Mouse (Mus musculus) heart, embryonic 10.5 days (tissue): ENCODE measurements around the gene Sfi1. TPM values are rescaled to one million over a fixed set of nuclear protein-coding genes. Genes with fewer than 3 reads are reported as not detected.
"Not testable (repeated sequence)": the region's sequence is repeated elsewhere in the genome, so short reads cannot be mapped to it uniquely, and the experiment has no call there.

Experiments used
- DNase-seq: peaks from one replicate; pipeline ENCODE4 v3.0.0-alpha.2; 2017; ENCODE audit warnings: low spot score
- H3K27ac ChIP-seq: fragments of 300-500 bp; sonication (generic); 2 replicates; pipeline ENCODE4 v1.5.1; 2016; ENCODE audit warnings: mild to moderate bottlenecking
- H3K27me3 ChIP-seq: fragments of 300-500 bp; sonication (generic); 2 replicates; pipeline ENCODE4 v1.6.1; 2016; ENCODE audit warnings: mild to moderate bottlenecking; ENCODE audit not compliant: poor library complexity, insufficient read depth, severe bottlenecking
- H3K36me3 ChIP-seq: fragments of 300-500 bp; sonication (generic); 2 replicates; pipeline ENCODE4 v1.6.1; 2016; ENCODE audit warnings: mild to moderate bottlenecking, moderate library complexity
- H3K4me1 ChIP-seq: fragments of 300-500 bp; sonication (generic); 2 replicates; pipeline ENCODE4 v1.6.1; 2016; ENCODE audit warnings: mild to moderate bottlenecking
- H3K4me3 ChIP-seq: fragments of 300-500 bp; sonication (generic); 2 replicates; pipeline ENCODE4 v1.5.1; 2016; ENCODE audit warnings: mild to moderate bottlenecking, moderate library complexity
- H3K9me3 ChIP-seq: fragments of 300-500 bp; sonication (generic); 2 replicates; pipeline ENCODE4 v1.6.1; 2016; ENCODE audit warnings: mild to moderate bottlenecking, moderate library complexity
- WGBS: fragments of 180-500 bp; shearing (Covaris S2); methylation state at CpG from one replicate; pipeline ENCODE4 v1.1.7; 2016; 5-methylcytosine and 5-hydroxymethylcytosine counted together
- polyA plus RNA-seq: library from polyadenylated mRNA; unstranded; fragments of >200 nt; fragmentation: Nextera tagmentation; extraction: Ambion mirVana; gene quantifications from 2 replicates; pipeline ENCODE4 v1.2.1, GENCODE M21; 2016

The Sfi1 gene
- polyA plus RNA-seq, 1 experiment from 2014 or later = 11.7 TPM

DNA sequence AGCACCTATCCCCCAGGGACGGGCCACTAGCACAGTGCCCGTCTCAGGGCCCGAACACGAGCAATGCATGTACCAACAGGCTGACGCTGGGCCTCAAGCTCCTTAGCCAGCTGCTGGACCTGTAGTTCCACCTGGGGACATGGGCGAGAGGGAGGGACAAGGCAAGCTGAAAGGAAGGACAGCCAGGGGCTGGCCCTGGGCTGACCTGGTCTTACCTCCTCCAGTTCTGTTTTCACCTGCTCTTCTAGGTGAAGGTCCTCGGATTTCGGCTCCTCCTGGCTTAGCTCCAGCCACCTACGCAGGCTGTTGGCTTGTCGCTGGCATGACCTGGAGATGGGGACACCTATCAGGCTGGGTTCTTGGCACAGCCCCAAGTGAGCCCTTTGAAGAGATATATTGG lies 61.3 kb downstream of the Sfi1 start:
- 87% methylated on average over 10 of the region's 10 CpGs for WGBS
- peak; percentile 87 for DNase-seq
- not testable (repeated sequence) for H3K36me3 ChIP-seq

DNA sequence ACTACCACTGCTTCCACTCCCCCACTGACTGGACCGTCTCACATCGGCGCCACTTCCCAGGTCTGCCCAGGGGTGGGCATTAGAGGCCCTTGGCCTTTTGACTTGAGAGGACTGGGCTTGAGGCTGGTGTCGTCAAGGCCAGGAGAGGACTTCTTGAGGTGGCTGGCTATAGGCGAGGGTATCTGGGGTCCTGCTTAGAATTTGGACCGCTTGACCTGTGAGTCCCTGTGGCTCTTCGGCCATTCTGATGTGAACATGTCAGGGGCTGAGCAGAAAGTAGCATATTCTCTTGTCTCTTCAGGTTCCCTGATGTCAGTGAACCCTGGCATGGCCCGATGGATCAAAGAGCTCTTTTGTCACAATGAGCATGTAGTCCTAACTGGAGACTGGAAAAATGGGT lies 63.4 kb downstream of the Sfi1 start:
- not testable (repeated sequence) for H3K27me3 ChIP-seq, H3K4me3 ChIP-seq, H3K4me1 ChIP-seq, H3K27ac ChIP-seq, H3K36me3 ChIP-seq
- H3K9me3 ChIP-seq = peaks cover 18% of the 10 kb centered on the region
- DNase-seq = peak; percentile 88
- WGBS = 86% methylated on average over 6 of the region's 8 CpGs

More for the DNA sequence above, 61.3 kb downstream of the Sfi1 start:
- not testable (repeated sequence) for H3K27ac ChIP-seq, H3K4me1 ChIP-seq, H3K27me3 ChIP-seq, H3K4me3 ChIP-seq
- peaks cover 17% of the 10 kb centered on the region for H3K9me3 ChIP-seq

DNA sequence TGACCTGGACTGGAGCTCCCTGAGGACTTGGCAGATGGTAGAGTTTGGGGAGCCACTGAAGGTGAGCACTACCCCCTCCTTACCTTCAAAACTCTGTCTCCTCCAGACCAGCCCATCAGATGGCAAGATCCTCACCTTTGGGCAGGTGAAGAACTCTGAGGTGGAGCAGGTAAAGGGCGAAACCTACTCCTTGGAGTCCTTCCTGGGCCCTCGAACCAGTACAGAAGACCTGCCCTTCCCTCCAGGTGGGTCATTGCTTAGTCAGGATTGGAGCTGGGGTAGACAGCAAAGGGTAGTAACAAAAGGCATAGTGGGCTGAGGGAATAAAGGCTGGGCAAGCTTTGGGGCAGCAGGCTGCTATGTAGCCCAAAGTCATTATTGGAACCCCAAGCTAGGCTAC lies 64.0 kb downstream of the Sfi1 start:
- not testable (repeated sequence) for H3K27me3 ChIP-seq, DNase-seq, H3K4me1 ChIP-seq, H3K4me3 ChIP-seq, H3K27ac ChIP-seq, H3K36me3 ChIP-seq
- H3K9me3 ChIP-seq = peaks cover 18% of the 10 kb centered on the region
- 89% methylated on average over 2 of the region's 2 CpGs for WGBS

DNA sequence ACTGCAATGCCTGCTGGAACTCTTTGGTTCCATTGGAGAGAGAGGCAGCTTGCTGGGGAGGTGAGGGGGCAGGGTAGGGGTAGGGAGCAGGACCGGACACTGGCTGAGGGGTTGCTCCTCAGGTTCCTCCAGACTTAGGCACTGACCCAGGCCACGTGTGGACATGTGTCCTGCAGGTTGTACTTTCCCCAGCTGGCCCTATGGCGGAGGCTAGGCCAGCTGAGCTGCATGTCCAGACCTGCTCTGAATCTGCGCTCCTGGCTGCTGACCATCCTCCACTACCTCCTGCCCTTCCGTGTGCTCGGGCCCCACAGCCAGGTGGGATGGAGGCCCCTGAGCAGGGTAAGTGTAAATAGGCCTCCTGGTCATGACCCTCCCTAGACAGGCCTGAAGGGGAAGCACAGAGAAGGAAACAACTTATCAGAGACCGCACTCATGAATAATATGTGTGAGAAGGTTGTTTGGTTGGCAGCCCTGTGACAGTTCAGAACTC lies 65.9 kb downstream of the Sfi1 start:
- peaks cover 15% of the 10 kb centered on the region for H3K9me3 ChIP-seq
- not testable (repeated sequence) for H3K4me3 ChIP-seq, DNase-seq, H3K4me1 ChIP-seq, H3K27ac ChIP-seq, H3K27me3 ChIP-seq, H3K36me3 ChIP-seq
- WGBS = 91% methylated on average over 5 of the region's 7 CpGs

DNA sequence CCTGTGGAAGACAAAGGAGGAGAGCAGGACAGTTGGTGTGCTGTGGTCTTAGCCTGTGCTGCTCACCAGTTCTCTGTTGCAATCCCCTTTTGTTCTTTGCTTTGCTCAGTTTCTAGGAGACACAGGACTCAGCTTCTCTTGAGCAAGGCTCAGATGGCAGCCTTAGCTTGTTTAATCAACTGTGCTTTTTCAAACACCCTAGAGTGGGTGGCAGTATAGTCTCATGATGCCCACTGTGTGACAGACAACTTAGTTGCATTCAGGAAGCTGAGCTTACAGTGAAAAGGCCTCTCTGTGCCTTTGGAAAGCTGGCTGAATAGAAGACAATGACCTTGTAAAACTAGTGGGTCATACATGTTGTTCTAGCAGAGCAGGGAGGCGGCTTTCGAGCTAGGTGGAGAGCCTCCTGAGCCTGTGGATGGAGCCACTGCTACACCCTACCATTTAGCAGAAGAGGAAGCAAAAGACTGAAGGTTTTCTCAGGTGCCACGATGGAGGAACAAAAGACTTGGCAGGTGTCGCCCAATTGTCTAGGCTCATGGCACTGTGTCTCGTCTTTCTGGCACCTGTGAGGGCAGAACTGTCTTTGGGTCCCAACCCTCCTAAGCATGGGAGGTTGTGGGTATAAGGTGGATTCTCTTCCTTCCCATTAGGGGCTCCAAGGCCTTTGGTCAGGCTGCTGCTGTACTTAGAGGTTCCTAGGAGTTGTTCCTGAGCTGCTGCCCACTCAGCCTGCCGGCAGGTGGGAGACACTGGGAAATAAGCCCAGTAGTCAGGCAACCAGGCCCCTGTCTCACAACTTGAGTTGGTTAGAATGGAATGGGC lies 66.6 kb downstream of the Sfi1 start:
- not testable (repeated sequence) for H3K36me3 ChIP-seq, H3K27me3 ChIP-seq, H3K4me3 ChIP-seq, H3K27ac ChIP-seq, DNase-seq, H3K4me1 ChIP-seq
- 75% methylated on average over 6 of the region's 6 CpGs for WGBS
- H3K9me3 ChIP-seq = peaks cover 13% of the 10 kb centered on the region

DNA sequence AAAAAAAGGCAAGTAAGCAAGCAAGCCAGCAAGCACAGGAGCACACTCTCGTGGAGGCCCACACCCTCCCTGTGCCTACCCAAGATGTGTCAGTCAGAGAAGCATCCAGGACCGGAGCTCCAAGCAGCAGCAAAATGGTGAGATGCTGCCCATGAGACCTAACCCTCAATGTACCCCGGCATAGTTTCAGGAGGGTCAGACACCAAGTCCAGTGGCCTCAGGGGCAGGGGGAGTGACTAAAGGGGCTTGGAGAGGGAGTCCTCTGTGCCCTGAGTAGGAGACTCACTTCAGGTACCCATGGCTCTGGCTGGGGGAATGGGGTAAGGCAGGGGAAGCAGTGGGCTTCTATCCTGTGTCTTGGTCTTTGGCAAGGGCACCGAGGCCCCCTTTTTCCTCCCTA lies 67.3 kb downstream of the Sfi1 start:
- H3K4me3 ChIP-seq, DNase-seq, H3K4me1 ChIP-seq, H3K27ac ChIP-seq, H3K36me3 ChIP-seq, H3K27me3 ChIP-seq: not testable (repeated sequence)
- 93% methylated on average over 3 of the region's 4 CpGs for WGBS
- peaks cover 13% of the 10 kb centered on the region for H3K9me3 ChIP-seq

DNA sequence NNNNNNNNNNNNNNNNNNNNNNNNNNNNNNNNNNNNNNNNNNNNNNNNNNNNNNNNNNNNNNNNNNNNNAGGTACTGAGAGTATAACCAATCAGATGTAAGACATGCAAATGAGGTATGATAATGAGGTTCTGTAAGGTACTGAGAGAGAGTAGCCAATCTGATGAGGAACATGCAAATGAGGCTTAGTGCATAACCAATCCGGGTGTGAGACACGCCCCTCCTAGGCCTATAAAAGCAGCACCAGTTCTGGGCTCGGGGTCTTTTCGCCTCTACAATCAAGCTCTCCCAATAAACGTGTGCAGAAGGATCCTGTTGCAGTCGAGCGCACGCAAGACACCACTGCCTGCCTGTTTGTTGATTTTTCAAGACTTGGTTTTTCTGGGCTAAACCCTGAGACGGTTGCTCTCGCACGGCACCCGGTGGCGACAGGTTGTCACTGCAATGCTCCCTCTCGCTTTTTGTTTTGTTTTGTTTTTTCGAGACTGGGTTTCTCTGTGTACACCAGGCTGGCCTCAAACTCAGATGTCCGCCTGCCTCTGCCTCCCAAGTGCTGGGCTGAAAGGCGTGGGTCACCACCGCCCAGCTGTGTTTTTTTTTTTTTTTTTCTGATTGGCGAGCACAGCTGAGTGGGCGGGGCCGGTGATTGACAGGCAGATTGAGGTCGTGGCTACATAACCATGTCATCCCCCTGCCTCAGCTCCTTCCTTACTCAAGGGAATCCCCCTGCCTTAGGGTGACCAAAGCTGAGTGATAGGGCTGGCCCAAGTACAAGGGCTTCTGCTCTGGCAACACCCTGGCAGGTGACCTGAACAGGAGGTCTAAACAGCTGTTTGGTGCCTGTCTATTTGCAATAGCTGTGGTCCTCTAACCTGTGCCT lies 68.1 kb downstream of the Sfi1 start:
- DNase-seq, H3K4me1 ChIP-seq, H3K4me3 ChIP-seq, H3K27me3 ChIP-seq, H3K36me3 ChIP-seq, H3K27ac ChIP-seq: not testable (repeated sequence)
- peaks cover 13% of the 10 kb centered on the region for H3K9me3 ChIP-seq
- whole genome bisulfite sequencing = 81% methylated on average over 22 of the region's 22 CpGs

DNA sequence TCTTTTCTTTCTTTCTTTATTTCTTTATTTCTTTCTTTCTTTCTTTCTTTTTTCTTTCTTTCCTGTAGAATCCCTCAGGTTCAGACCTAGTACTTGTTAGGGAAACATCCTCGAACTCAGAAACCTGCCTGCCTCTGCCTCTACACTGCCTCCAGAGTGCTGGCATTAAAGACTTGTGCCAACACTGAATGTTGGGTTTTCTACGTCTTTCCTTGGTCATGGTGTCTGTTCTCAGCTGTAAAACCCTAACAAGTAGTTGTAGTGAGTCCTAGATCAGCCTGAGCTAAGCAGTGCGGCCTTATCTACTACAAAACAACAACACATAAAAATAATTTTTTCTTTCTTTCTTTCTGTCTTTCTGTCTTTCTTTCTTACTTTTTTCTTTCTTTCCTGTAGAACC lies 78.9 kb downstream of the Sfi1 start:
- Histone ChIP-seq H3K36me3 (no peaks in the 10 kb centered on the region), H3K4me3 (no peak overlapping the region), H3K27ac (no peak overlapping the region), H3K27me3 (no peaks in the 10 kb centered on the region), H3K4me1 (no peaks in the 10 kb centered on the region), H3K9me3 (peaks cover 8% of the 10 kb centered on the region)
- WGBS = 60% methylated on average over 3 of the region's 3 CpGs
- DNase-seq = no peak

DNA sequence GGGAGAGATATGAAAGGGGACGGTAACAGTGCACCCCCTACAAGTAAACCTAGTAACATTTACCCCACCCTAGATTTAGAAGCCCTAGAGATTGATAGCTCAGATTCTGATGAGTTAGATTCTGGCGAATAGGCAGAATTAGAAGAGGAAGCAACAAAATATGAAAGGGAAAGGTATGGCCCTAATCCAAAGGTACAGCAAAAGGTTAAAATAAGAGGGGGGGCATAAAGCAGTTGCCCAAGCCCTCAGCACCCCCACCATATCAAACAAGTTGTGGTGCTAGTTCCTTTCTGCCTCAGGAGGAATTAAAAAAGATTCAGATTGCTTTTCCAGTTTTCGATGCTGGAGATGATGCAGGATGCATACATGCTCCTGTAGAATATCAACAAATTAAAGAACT lies 87.1 kb downstream of the Sfi1 start:
- H3K27ac ChIP-seq = no peak overlapping the region
- peaks cover 63% of the 10 kb centered on the region for H3K9me3 ChIP-seq
- DNase-seq = no peak
- no peaks in the 10 kb centered on the region for H3K4me1 ChIP-seq
- 78% methylated on average over 3 of the region's 3 CpGs for WGBS
- H3K4me3 ChIP-seq = no peak overlapping the region
- H3K27me3 ChIP-seq = no peaks in the 10 kb centered on the region
- H3K36me3 ChIP-seq = no peaks in the 10 kb centered on the region

DNA sequence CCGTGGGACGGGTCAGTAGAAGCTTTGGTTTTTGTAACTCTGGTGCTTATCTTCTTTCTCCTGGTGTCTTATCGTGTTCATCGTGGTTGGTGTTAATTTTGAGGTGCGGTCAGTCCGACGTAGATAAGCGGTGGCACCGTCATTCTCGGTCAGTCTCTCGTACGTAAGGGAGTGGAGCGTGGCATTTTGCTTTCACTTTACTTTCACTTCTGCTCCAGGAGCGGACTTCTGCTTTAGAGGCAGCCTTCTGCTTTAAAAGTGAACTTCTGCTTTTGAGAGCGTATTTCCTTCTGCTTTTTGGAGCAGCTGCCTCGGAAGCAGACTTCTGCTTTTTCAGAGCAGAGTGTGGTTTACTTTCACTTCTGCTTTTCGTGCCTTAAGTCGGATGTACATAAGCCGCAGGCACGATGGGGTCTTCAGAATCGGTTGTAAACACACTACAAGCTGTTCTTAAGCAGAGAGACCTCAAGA lies 88.0 kb downstream of the Sfi1 start:
- Histone ChIP-seq H3K4me3 (no peak overlapping the region), H3K9me3 (peaks cover 60% of the 10 kb centered on the region), H3K36me3 (no peaks in the 10 kb centered on the region), H3K27me3 (no peaks in the 10 kb centered on the region), H3K4me1 (no peaks in the 10 kb centered on the region), H3K27ac (no peak overlapping the region)
- WGBS = 87% methylated on average over 21 of the region's 21 CpGs
- DNase-seq = no peak

DNA sequence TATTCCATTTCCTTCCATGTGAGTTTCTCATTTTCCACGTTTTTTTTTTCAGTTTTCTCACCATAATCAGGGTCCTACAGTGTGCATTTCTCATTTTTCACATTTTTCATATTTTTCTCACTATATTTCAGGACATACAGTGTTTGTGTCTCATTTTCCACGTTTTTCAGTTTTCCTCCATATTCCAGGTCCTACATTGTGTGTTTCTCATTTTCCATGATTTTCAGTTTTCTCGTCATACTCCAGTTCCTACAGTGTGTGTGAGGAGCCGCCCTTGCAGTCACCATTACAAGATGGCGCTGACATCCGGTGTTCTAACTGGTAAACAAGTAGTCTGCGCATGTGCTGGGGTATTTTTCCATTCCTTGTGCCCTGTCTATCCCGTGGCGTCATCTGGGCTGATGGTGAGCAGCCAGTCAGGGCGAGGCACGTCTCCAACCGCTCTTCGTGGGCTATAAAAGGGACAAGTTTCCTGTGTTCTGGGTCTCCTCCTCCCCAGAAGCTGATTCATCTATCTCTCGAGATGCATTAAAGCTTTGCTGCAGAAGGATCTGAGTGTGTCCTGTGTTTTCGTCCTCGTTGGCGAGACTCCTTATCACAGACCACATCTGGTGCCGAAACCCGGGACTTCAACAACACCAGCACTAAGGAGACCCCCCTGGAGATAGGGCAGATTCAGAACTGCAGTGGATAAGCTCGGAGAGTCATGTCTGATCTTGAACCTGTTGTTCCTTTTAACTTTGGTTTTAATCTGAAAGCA lies 88.6 kb downstream of the Sfi1 start:
- peaks cover 65% of the 10 kb centered on the region for H3K9me3 ChIP-seq
- not testable (repeated sequence) for DNase-seq, H3K4me1 ChIP-seq, H3K27me3 ChIP-seq, H3K36me3 ChIP-seq, H3K27ac ChIP-seq, H3K4me3 ChIP-seq
- WGBS = 78% methylated on average over 20 of the region's 20 CpGs

DNA sequence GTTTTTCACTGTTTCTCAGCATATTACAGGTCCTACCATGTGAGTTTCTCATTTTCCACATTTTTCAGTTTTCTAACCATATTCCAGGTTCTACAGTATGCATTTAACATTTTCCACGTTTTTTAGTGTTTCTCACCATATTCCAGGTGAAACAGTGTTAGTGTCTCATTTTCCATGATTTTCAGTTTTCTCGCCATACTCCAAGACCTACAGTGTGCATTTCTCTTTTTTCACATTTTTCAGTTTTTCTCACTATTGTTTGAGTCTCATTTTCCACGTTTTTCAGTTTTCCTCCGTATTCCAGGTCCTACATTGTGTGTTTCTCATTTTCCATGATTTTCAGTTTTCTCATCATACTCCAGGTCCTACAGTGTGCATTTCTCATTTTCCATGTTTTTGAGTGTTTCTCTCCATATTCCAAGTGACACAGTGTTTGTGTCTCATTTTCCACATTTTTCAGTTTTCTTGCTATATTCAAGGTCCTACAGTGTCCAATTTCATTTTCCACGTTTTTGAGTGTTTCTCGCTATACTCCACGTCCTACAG lies 89.6 kb downstream of the Sfi1 start:
- H3K4me3 ChIP-seq = no peak overlapping the region
- H3K4me1 ChIP-seq = no peaks in the 10 kb centered on the region
- H3K36me3 ChIP-seq = no peaks in the 10 kb centered on the region
- H3K27ac ChIP-seq = no peak overlapping the region
- peaks cover 62% of the 10 kb centered on the region for H3K9me3 ChIP-seq
- no peak for DNase-seq
- WGBS = 60% methylated on average over 7 of the region's 7 CpGs
- H3K27me3 ChIP-seq = no peaks in the 10 kb centered on the region
